Mouse (Mus musculus): ENCODE measurements around the gene Olfr1019. TPM values are rescaled to one million over a fixed set of nuclear protein-coding genes. Genes with fewer than 3 reads are reported as not detected.

Gene Olfr1019
- not detected for polyA plus RNA-seq (2017; shearing (Covaris generic))

GRCm38 (mm10) chr2:85845383-85845782, at the start of gene Olfr1019:
Gene Olfr1019, minus strand, starts transcription at chr2:85845483.

GRCm38 (mm10) chr2:85885340-85885739, 40.1 kb upstream of the Olfr1019 start, which contains the start of gene Olfr1023:
Gene Olfr1023, plus strand, starts transcription at chr2:85885640.

GRCm38 (mm10) chr2:85868294-85868693, 23.0 kb upstream of the Olfr1019 start, which contains the start of gene Olfr1022:
Gene Olfr1022, plus strand, starts transcription at chr2:85868594.

GRCm38 (mm10) chr2:85846730-85847129, 1.4 kb upstream of the Olfr1019 start, which contains the start of gene Olfr1020:
Gene Olfr1020, plus strand, starts transcription at chr2:85847030.

DNA sequence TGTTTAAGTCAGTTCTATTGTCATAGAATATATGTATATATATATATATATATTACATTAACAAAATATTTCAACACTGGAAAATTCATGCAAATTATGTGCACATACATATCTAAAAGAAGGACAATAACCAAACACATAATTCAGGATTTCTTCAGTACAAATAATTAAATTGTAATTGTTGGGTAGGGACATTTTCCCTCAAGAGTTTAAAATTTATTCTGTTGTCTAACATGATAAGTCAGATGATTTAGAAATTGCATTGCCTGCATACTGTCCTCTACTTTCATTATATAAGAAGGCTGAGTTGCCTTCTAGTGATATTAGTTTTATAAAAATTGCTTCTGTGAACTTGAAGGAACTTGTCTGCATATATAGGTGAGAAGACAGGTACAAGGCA, 27.1 kb downstream of the Olfr1019 start, which contains the start of gene Olfr1018:
Gene Olfr1018 (plus strand): TSS at position 301 of the 400 bp plus-strand sequence.

GRCm38 (mm10) chr2:85802444-85802843, 42.8 kb downstream of the Olfr1019 start, which contains the start of gene Olfr1016:
Gene Olfr1016, minus strand, starts transcription at chr2:85802544.

Other genes with a start within 250 kb of the Olfr1019 start
- not detected for gene Olfr1000, start 233.6 kb downstream of the Olfr1019 start, polyA plus RNA-seq (2017; shearing (Covaris generic))
- gene Olfr1002, start 194.8 kb downstream of the Olfr1019 start, polyA plus RNA-seq (2017; shearing (Covaris generic)) = not detected
- not detected for gene Olfr154, start 181.0 kb downstream of the Olfr1019 start, polyA plus RNA-seq (2017; shearing (Covaris generic))
- gene Olfr1006, start 166.7 kb downstream of the Olfr1019 start, polyA plus RNA-seq (2017; shearing (Covaris generic)) = not detected
- gene Olfr1008, start 156.1 kb downstream of the Olfr1019 start, polyA plus RNA-seq (2017; shearing (Covaris generic)) = not detected
- gene Olfr1009, start 130.1 kb downstream of the Olfr1019 start, polyA plus RNA-seq (2017; shearing (Covaris generic)) = not detected
- gene Olfr1012, start 82.7 kb downstream of the Olfr1019 start, polyA plus RNA-seq (2017; shearing (Covaris generic)) = not detected
- gene Olfr1013, start 78.4 kb downstream of the Olfr1019 start, polyA plus RNA-seq (2017; shearing (Covaris generic)) = not detected
- gene Olfr1014, start 72.8 kb downstream of the Olfr1019 start, polyA plus RNA-seq (2017; shearing (Covaris generic)) = not detected
- gene Olfr1015, start 63.5 kb downstream of the Olfr1019 start, polyA plus RNA-seq (2017; shearing (Covaris generic)) = not detected
- not detected for gene Olfr1016, start 42.9 kb downstream of the Olfr1019 start, polyA plus RNA-seq (2017; shearing (Covaris generic))
- not detected for gene Olfr1018, start 27.0 kb downstream of the Olfr1019 start, polyA plus RNA-seq (2017; shearing (Covaris generic))
- gene Olfr1020, start 1.5 kb upstream of the Olfr1019 start, polyA plus RNA-seq (2017; shearing (Covaris generic)) = not detected
- gene Olfr1022, start 23.1 kb upstream of the Olfr1019 start, polyA plus RNA-seq (2017; shearing (Covaris generic)) = not detected
- not detected for gene Olfr1023, start 40.2 kb upstream of the Olfr1019 start, polyA plus RNA-seq (2017; shearing (Covaris generic))
- not detected for gene Olfr1024, start 59.6 kb upstream of the Olfr1019 start, polyA plus RNA-seq (2017; shearing (Covaris generic))
- not detected for gene Olfr1025-ps1, start 69.7 kb upstream of the Olfr1019 start, polyA plus RNA-seq (2017; shearing (Covaris generic))
- not detected for gene Olfr1026, start 76.1 kb upstream of the Olfr1019 start, polyA plus RNA-seq (2017; shearing (Covaris generic))
- not detected for gene Olfr1028, start 105.0 kb upstream of the Olfr1019 start, polyA plus RNA-seq (2017; shearing (Covaris generic))
- not detected for gene Olfr1029, start 128.4 kb upstream of the Olfr1019 start, polyA plus RNA-seq (2017; shearing (Covaris generic))
- gene Olfr1030, start 133.8 kb upstream of the Olfr1019 start, polyA plus RNA-seq (2017; shearing (Covaris generic)) = not detected
- gene Olfr1031, start 144.8 kb upstream of the Olfr1019 start, polyA plus RNA-seq (2017; shearing (Covaris generic)) = not detected
- gene Olfr1032, start 160.1 kb upstream of the Olfr1019 start, polyA plus RNA-seq (2017; shearing (Covaris generic)) = not detected
- gene Olfr1033, start 175.2 kb upstream of the Olfr1019 start, polyA plus RNA-seq (2017; shearing (Covaris generic)) = not detected
- gene Olfr1034, start 200.4 kb upstream of the Olfr1019 start, polyA plus RNA-seq (2017; shearing (Covaris generic)) = not detected
- gene Olfr1036, start 228.5 kb upstream of the Olfr1019 start, polyA plus RNA-seq (2017; shearing (Covaris generic)) = not detected
- not detected for gene Olfr1037, start 241.9 kb upstream of the Olfr1019 start, polyA plus RNA-seq (2017; shearing (Covaris generic))